Mouse (Mus musculus) stomach, postnatal 0 days (tissue): ENCODE results near the gene Sgip1. TPM values are rescaled to one million over a fixed set of nuclear protein-coding genes. Genes with fewer than 3 reads are reported as not detected.

Experiments used
- ATAC-seq: fragments of 200-750 bp; cut with Nextera tagmentation; 2 replicates; pipeline ENCODE4 v1.8.0; 2017; ENCODE audit not compliant: low FRiP score, low TSS enrichment
- DNase-seq: peaks from one replicate; pipeline ENCODE4 v3.0.0-alpha.2; 2016; ENCODE audit warnings: low spot score
- H3K27ac ChIP-seq: fragments of 300-500 bp; sonication (generic); replicated peaks from 2 replicates; pipeline ENCODE4 v1.5.1; 2014; ENCODE audit warnings: mild to moderate bottlenecking, control low read depth
- H3K27me3 ChIP-seq: fragments of 300-500 bp; sonication (generic); 2 replicates; pipeline ENCODE4 v1.6.1; 2014; ENCODE audit warnings: low read length; ENCODE audit not compliant: control insufficient read depth, insufficient read depth
- H3K36me3 ChIP-seq: fragments of 300-500 bp; sonication (generic); 2 replicates; pipeline ENCODE4 v1.6.1; 2014; ENCODE audit warnings: low read length, mixed read lengths; ENCODE audit not compliant: control insufficient read depth, insufficient read depth
- H3K4me1 ChIP-seq: fragments of 300-500 bp; sonication (generic); replicated peaks from 2 replicates; pipeline ENCODE4 v1.6.1; 2014; ENCODE audit warnings: antibody characterized with exemption; ENCODE audit not compliant: control insufficient read depth, insufficient read depth
- H3K4me2 ChIP-seq: fragments of 300-500 bp; sonication (generic); replicated peaks from 2 replicates; pipeline ENCODE4 v1.6.1; 2014; ENCODE audit warnings: low read depth, mild to moderate bottlenecking, control low read depth, moderate library complexity
- H3K4me3 ChIP-seq: fragments of 300-500 bp; sonication (generic); 2 replicates; pipeline ENCODE4 v1.5.1; 2014; ENCODE audit warnings: low read depth, low read length, control low read depth
- H3K9ac ChIP-seq: fragments of 300-500 bp; sonication (generic); 2 replicates; pipeline ENCODE4 v1.6.1; 2014; ENCODE audit warnings: mild to moderate bottlenecking, low read length, control low read depth, mixed read lengths
- H3K9me3 ChIP-seq: fragments of 300-500 bp; sonication (generic); 2 replicates; pipeline ENCODE4 v1.6.1; 2016; ENCODE audit warnings: low read length; ENCODE audit not compliant: control insufficient read depth
- CTCF ChIP-seq: IDR thresholded peaks from 2 replicates; pipeline ENCODE4 v1.5.1; 2016; ENCODE audit warnings: antibody characterized with exemption, low read depth, mild to moderate bottlenecking, moderate library complexity
- EP300 ChIP-seq: optimal IDR thresholded peaks from 2 replicates; pipeline ENCODE3; 2016; ENCODE audit warnings: antibody characterized with exemption
- WGBS: fragments of 180-500 bp; shearing (Covaris S2); extraction: QIAGEN DNeasy Blood & Tissue Kit; methylation state at CpG from one replicate; pipeline ENCODE4 v1.1.7; 2014; 5-methylcytosine and 5-hydroxymethylcytosine counted together
- polyA plus RNA-seq: library from polyadenylated mRNA; unstranded; fragments of >200 nt; fragmentation: Nextera tagmentation; extraction: Ambion mirVana; gene quantifications from 2 replicates; pipeline ENCODE4 v1.2.1, GENCODE M21; 2015

Sgip1 gene
- polyA plus RNA-seq, 1 experiment from 2014 or later = 2.4 TPM

- ATAC-seq = no peak
- no peak for TF ChIP-seq CTCF
- no peak for TF ChIP-seq EP300
- no peak overlapping the region for H3K4me3 ChIP-seq
- H3K4me2 ChIP-seq = no peak overlapping the region
- no peak overlapping the region for H3K27ac ChIP-seq
- H3K9ac ChIP-seq = no peak overlapping the region
- H3K27me3 ChIP-seq = no peaks in the 10 kb centered on the region
- WGBS = 56% methylated on average over 15 of the region's 15 CpGs
- no peak for DNase-seq
- H3K9me3 ChIP-seq = no peaks in the 10 kb centered on the region
- H3K4me1 ChIP-seq = no peaks in the 10 kb centered on the region
- H3K36me3 ChIP-seq = no peaks in the 10 kb centered on the region
Observed at GRCm38 (mm10) chr4:102862751-102863710, 121.9 kb downstream of the Sgip1 start.

- WGBS = 90% methylated on average over 3 of the region's 3 CpGs
- Histone ChIP-seq H3K27me3 (no peaks in the 10 kb centered on the region), H3K36me3 (no peaks in the 10 kb centered on the region), H3K27ac (no peak overlapping the region), H3K9ac (no peak overlapping the region), H3K9me3 (no peaks in the 10 kb centered on the region), H3K4me1 (no peaks in the 10 kb centered on the region), H3K4me3 (no peak overlapping the region), H3K4me2 (no peak overlapping the region)
- TF ChIP-seq CTCF = no peak
- TF ChIP-seq EP300 = no peak
- ATAC-seq (no peak), DNase-seq (no peak)
Observed at GRCm38 (mm10) chr4:102866531-102866930, 125.4 kb downstream of the Sgip1 start.

- Histone ChIP-seq H3K27me3 (no peaks in the 10 kb centered on the region), H3K27ac (no peak overlapping the region), H3K36me3 (no peaks in the 10 kb centered on the region), H3K4me2 (no peak overlapping the region), H3K9me3 (no peaks in the 10 kb centered on the region), H3K9ac (no peak overlapping the region), H3K4me1 (no peaks in the 10 kb centered on the region), H3K4me3 (no peak overlapping the region)
- ATAC-seq (no peak), DNase-seq (no peak)
- TF ChIP-seq CTCF (no peak), EP300 (no peak)
- WGBS = 59% methylated on average over 4 of the region's 4 CpGs
Observed at GRCm38 (mm10) chr4:102871274-102871673, 130.2 kb downstream of the Sgip1 start.

- no peak for TF ChIP-seq EP300
- no peak for TF ChIP-seq CTCF
- Histone ChIP-seq H3K36me3 (no peaks in the 10 kb centered on the region), H3K9ac (no peak overlapping the region), H3K27me3 (no peaks in the 10 kb centered on the region), H3K4me1 (no peaks in the 10 kb centered on the region), H3K4me3 (no peak overlapping the region), H3K4me2 (no peak overlapping the region), H3K27ac (no peak overlapping the region), H3K9me3 (no peaks in the 10 kb centered on the region)
- DNase-seq (no peak), ATAC-seq (no peak)
- WGBS = 83% methylated on average over 3 of the region's 3 CpGs
Observed at GRCm38 (mm10) chr4:102883142-102883541, 142.0 kb downstream of the Sgip1 start.

- no peak overlapping the region for H3K27ac ChIP-seq
- TF ChIP-seq CTCF = no peak
- no peak for TF ChIP-seq EP300
- WGBS = 92% methylated on average over 4 of the region's 4 CpGs
- H3K4me3 ChIP-seq = no peak overlapping the region
- no peaks in the 10 kb centered on the region for H3K9me3 ChIP-seq
- no peaks in the 10 kb centered on the region for H3K4me1 ChIP-seq
- no peak for DNase-seq
- no peak overlapping the region for H3K4me2 ChIP-seq
- ATAC-seq = no peak
- H3K9ac ChIP-seq = no peak overlapping the region
- H3K27me3 ChIP-seq = no peaks in the 10 kb centered on the region
- no peaks in the 10 kb centered on the region for H3K36me3 ChIP-seq
Observed at GRCm38 (mm10) chr4:102884228-102884627, 143.1 kb downstream of the Sgip1 start.

GRCm38 (mm10) chr4:102886459-102886858 is 145.4 kb downstream of the Sgip1 start:
- 37% methylated on average over 2 of the region's 2 CpGs for WGBS
- H3K9me3 ChIP-seq = no peaks in the 10 kb centered on the region
- no peak overlapping the region for H3K27ac ChIP-seq
- H3K36me3 ChIP-seq = no peaks in the 10 kb centered on the region
- no peaks in the 10 kb centered on the region for H3K4me1 ChIP-seq
- DNase-seq (no peak), ATAC-seq (no peak)
- H3K4me2 ChIP-seq = no peak overlapping the region
- TF ChIP-seq CTCF (no peak), EP300 (no peak)
- H3K27me3 ChIP-seq = no peaks in the 10 kb centered on the region
- no peak overlapping the region for H3K9ac ChIP-seq
- no peak overlapping the region for H3K4me3 ChIP-seq
